Mouse (Mus musculus) right cerebral cortex, adult 2 months (tissue): Measurements from ENCODE around the gene Vmn1r192.
"Not testable (repeated sequence)": the region's sequence is repeated elsewhere in the genome, so short reads cannot be mapped to it uniquely, and the experiment has no call there.

Source experiments
- DNase-seq, 2 experiments: peaks; one replicate each; pipeline ENCODE4 v3.0.0; 2021 to 2022; ENCODE audit warnings: low spot score in 2 of 2

The Vmn1r192 gene

DNA sequence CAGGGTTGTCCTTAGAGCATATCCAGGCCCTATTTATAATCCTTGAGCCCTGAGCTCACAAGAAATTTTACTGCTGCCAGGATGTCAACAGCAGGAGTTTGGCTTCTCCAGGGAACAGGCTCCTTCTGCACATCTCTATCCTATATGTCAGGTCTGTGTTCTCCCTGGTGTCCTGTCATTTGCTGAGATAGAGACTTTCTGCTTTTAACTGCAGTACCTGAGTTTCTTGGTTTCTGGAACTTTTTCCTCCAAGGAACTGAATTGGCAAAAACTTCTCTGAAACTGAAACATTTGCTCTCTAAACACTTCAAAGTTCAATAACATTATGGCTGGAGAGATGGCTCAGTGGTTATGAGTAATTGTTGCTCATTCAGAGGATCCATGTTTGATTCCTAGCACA lies at the start of gene Vmn1r192:
TSS of gene Vmn1r192 (minus strand) at position 101 of the 400 bp plus-strand sequence.
- no peak for DNase-seq

DNA sequence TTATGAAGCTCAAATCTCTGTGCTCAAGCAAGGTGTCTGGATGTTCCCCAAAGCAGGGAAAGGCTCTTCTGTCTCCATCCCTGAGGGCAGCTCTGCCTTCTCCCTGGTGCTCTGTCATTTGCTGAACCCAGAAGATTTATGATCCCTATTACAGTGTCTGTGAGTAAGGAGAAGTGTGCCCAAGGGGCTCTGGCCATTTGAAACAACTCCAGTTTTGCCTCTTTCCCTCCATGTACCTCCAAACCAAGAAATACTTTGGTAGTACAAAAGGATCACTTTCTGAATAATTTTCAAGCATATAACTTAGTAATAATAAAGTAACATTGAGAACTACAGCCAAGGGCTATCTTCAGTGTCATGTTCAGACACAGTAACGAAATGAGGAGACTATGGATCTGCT lies 32.1 kb upstream of the Vmn1r192 start, which contains the start of gene Vmn1r193:
TSS of gene Vmn1r193 (minus strand) at position 101 of the 400 bp plus-strand sequence.
- not testable (repeated sequence) for DNase-seq

DNA sequence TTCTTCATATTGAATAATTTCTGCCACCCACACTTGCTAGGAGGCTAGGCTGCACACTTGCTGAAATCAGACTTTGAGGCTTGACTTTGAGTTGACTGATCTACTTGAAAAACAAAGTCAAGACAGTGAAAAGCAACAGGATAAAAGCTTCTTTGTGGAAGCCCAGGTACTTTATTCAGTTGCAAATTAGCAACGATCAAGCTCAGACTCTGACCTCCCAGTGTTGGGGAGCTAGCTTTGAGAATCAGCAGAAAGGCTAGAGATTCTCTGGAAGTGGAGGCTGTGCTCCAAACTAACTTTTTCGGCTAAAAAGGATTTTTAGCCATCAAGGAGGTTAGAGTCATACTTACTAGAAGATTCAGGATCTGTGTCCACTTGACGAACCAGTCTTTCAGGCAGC lies 1.8 kb upstream of the Vmn1r192 start:
- DNase-seq, result not testable (repeated sequence)

DNA sequence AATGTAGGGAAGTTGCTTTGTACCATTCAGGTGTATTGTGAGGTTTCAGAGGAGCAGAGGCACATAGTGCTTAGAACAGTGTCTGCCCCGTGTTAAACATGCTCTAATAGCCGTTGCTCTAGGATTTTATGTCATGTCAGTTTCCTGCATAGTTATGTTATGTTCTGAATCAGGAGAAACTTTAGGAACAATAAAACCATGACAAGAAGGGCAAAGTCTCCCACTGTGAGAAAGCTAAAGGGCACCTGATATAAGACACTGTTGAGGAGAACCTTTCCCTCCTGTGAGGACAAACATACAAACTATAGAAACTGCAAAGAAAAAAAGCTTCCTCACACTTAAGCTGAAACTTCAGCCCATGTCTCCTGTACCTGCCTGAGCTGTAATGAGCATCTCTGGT lies 556 bp downstream of the Vmn1r192 start:
- DNase-seq, result no peak

DNA sequence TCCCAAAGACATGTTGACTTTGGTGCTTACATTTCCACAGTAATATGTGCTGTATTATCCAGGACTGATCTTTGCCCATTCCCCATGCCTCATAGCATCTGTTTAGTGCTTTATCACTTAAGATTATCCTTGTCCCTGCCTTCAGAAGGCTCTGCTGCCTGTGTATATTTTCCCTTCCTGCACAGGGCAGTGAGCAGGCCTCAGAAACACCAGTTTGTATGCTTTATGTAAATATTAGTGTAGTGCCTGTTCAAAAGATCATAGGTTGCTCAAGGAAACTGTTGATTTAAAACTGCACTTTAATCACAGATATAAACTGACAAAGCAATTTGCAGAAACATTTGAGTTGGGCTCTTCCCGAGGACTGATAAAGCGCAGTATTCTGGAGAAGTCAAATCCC lies 1.6 kb downstream of the Vmn1r192 start:
- DNase-seq, result no peak

DNA sequence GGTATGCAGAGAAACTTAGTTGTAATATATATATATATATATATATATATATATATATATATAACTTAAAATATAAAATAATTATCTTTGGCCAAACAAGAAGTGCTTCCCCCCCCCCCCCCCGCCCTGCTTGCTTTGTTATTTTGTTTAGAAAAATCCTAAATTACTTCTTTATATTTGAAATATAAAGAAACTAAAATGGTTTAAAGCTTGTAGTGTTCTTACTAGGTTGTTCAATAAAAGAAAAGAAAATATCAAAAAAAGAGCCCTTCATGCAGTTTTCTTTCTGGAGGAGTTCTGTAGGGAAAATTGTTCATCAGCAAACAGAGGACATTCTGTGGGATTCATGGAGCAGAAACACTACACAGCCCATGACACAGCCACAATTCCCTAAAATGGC lies 7.1 kb downstream of the Vmn1r192 start, which contains the start of gene Vmn1r191:
TSS of gene Vmn1r191 (minus strand) at position 101 of the 400 bp plus-strand sequence.
- DNase-seq, result no peak

DNA sequence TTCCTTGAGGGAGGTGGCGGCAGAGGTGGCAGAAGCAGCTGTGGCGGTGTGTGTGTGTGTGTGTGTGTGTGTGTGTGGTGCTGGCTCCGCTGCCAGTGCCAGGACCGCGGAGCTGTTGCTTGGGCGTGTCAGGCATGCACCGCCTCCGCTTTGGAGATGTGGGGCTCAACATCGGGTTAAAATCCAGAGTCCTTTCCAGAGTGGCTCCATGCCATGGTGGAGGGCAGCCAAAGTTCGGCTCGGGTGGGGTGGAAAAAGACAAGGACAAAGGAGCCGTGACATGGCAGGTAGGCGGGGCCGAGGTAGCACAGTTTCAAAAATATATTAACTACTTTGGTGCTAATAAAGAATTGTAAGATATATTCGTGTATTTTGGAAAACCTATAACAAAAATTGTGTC lies 22.5 kb downstream of the Vmn1r192 start:
- no peak for DNase-seq

DNA sequence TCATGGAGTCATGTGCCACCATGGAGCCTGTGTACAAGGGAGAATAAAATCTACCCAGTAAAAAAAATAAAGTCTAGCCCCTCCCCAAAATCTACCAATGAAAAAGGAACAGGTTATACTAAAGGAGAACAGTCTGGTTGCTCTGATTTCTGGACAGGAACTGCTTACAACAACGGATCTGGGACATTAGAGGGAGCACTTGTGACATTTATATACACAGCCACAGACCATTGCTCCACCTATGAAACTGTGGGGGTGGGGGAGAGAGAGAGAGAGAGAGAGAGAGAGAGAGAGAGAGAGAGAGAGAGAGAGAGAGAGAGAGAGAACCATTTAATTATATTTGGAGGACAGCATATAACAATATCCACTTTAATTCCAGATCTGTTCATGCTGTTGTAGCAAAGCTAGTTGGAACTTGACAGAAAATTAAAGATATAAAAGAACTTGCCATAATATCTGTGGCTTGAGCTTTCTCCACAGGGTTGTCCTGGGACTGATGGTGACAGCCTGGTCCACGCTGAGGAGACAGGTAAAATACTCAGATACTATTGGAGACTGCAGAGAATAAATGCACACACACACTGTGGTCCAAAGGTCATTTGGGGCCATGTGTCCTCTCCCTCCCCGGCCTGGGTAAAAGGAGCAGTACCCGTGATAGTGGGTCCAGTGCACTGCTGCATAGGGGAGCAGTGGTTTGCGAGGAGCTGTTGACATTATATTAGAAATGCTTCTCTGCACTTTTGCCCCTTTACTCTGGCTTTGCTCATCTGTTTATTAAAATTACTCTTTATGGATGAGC lies 54.2 kb downstream of the Vmn1r192 start:
- DNase-seq, result not testable (repeated sequence)
